Mouse (Mus musculus): ENCODE results near the gene Scgb1b11. TPM values are rescaled to one million over a fixed set of nuclear protein-coding genes. Genes with fewer than 3 reads are reported as not detected.
"Not testable (repeated sequence)": the region's sequence is repeated elsewhere in the genome, so short reads cannot be mapped to it uniquely, and the experiment has no call there.

Gene Scgb1b11
- not detected for total RNA-seq (2021)
- long read RNA-seq, experiment 1 = 0 reads
- long read RNA-seq, experiment 2 = 0 reads

- not testable (repeated sequence) for DNase-seq (ENCODE audit: low spot score in 2 of 2)
These were observed at the start of gene Scgb1b11 for GRCm38 (mm10) chr7:32222540-32222939. TSS of gene Scgb1b11 (plus strand) at chr7:32222840.

- not testable (repeated sequence) for DNase-seq (ENCODE audit: low spot score in 2 of 2)
These were observed 11.6 kb upstream of the Scgb1b11 start, which contains the start of gene Scgb2b11 for GRCm38 (mm10) chr7:32211045-32211444. TSS of gene Scgb2b11 (minus strand) at chr7:32211145.

Other genes with a start within 250 kb of the Scgb1b11 start
- gene Scgb1b10, start 122.0 kb upstream of the Scgb1b11 start, total RNA-seq (2021) = not detected
- not detected for gene Scgb2b11, start 11.7 kb upstream of the Scgb1b11 start, total RNA-seq (2021)
- not detected for gene Scgb2b12, start 104.4 kb downstream of the Scgb1b11 start, total RNA-seq (2021)
- gene Scgb1b12, start 111.3 kb downstream of the Scgb1b11 start, total RNA-seq (2021) = not detected
- gene Scgb1b29, start 218.7 kb downstream of the Scgb1b11 start, total RNA-seq (2021) = not detected